In the genomic region with DNA sequence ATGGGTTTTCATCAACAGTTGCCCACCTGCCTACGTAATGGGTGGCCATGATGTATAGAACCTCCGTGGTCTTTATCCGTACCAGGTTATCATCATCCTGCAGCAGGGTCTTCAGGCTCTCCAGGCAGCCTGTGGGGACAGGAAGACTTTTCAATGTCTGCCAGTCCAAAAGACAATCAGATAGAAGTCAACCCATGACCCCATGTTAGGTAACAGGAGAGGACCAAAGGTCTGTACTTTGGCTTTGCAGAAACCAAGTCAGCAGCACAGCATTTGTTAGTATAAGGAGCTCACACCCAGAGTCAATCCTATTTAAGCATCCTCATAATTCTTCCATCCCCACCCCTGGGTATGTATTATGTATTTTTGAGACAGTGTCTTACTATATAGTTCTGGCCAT, we compare ENCODE assay signal across 22 mouse cellular contexts. TPM values are rescaled to one million over a fixed set of nuclear protein-coding genes. Genes with fewer than 3 reads are reported as not detected.
"Had no signal": no experiment of that assay in that cellular context is flagged by ENCODE, and none has a peak within 500 bp of the region (broad histone marks: within the 10 kb centered on the region; RNA-seq: fewer than 3 reads in every experiment).

No protein-coding gene starts in this region.

- H3K4me3 ChIP-seq: neural tube, embryonic 13.5 days; neural tube, embryonic 15.5 days; stomach, embryonic 15.5 days had no signal

- H3K27me3 ChIP-seq: neural tube, embryonic 13.5 days; neural tube, embryonic 15.5 days; stomach, embryonic 15.5 days had no signal

- H3K27ac ChIP-seq: neural tube, embryonic 13.5 days; neural tube, embryonic 15.5 days; stomach, embryonic 15.5 days; stomach, postnatal 0 days had no signal

- H3K9ac ChIP-seq: neural tube, embryonic 13.5 days; neural tube, embryonic 15.5 days; stomach, embryonic 15.5 days had no signal

- H3K9me3 ChIP-seq: neural tube, embryonic 13.5 days; neural tube, embryonic 15.5 days; stomach, embryonic 15.5 days had no signal

- H3K36me3 ChIP-seq: neural tube, embryonic 13.5 days; neural tube, embryonic 15.5 days; stomach, embryonic 15.5 days had no signal

- DNase-seq: retina, postnatal 1 day; right cerebral cortex, adult 18-20 months; right cerebral cortex, postnatal 14 days; right cerebral cortex, postnatal 25 days; right cerebral cortex, postnatal 4 days; spleen, adult 18-20 months; thymus, adult 18-20 months; thymus, adult 2 months; thymus, postnatal 14 days; thymus, postnatal 25 days; thymus, postnatal 36 days; thymus, postnatal 4 days had no signal

- H3K4me2 ChIP-seq: neural tube, embryonic 13.5 days; neural tube, embryonic 15.5 days; stomach, embryonic 15.5 days had no signal

RNA-seq across cellular contexts. Expression of gene Rsph14, which starts 2.7 kb away (rescaled TPM):
- total RNA-seq: neutrophil, adult 5-6 weeks had no signal
- polyA plus RNA-seq: small intestine, adult 2 months; spleen, adult 2 months; stomach, embryonic 14.5 days; stomach, embryonic 15.5 days; stomach, embryonic 16.5 days; stomach, postnatal 0 days; thymus, adult 2 months; urinary bladder, adult 2 months had no signal
